In the genomic region with DNA sequence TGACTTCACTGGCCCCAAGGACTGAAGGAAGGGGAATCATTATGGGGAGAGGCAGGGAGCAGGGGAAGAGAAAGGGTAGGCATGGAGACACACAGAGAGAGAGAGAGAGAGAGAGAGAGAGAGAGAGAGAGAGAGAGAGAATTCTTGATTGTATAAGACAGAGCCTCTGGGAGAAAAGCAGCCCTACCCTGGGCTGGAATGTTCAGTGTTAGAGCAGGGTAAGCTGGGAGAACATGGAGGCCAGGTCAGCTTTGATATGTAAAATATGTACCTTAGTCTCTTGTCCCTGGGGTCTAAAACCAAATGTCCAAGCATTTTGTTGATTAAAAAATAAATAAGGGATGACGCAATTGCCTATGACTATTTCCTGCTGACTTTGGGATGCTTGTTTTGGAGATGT, we compare ENCODE assay signal across 28 mouse cellular contexts.
A peak's percentile ranks its signal among the peaks of the same experiment; 100 is the strongest.
DNase-seq lines count a peak whose midpoint lies in the region; ATAC-seq and TF ChIP-seq lines count a peak whose summit lies in the region.
"Had no signal": no experiment of that assay in that cellular context is flagged by ENCODE, and none has a peak within 500 bp of the region (broad histone marks: within the 10 kb centered on the region; RNA-seq: fewer than 3 reads in every experiment).

No protein-coding gene starts in this region.

- no peak for TF ChIP-seq POLR2A in ES-Bruce4 (IDR thresholded peaks at IDR 0.05; ENCODE audit: insufficient read depth, low read length)

- H3K9ac ChIP-seq in heart, embryonic 12.5 days: no peak overlapping the region
- H3K9ac ChIP-seq in ES-Bruce4 (ENCODE audit: low read depth, poor library complexity, severe bottlenecking): no peak overlapping the region
- H3K9ac ChIP-seq in forebrain, embryonic 11.5 days (ENCODE audit: low read length): no peak overlapping the region
- H3K9ac ChIP-seq: embryonic facial prominence, embryonic 13.5 days; embryonic facial prominence, embryonic 15.5 days; forebrain, embryonic 13.5 days; forebrain, embryonic 15.5 days; forebrain, postnatal 0 days had no signal

- no peak overlapping the region for H3K4me2 ChIP-seq in heart, embryonic 12.5 days
- no peak overlapping the region for H3K4me2 ChIP-seq in forebrain, embryonic 11.5 days (ENCODE audit: low read depth, low read length, severe bottlenecking)
- H3K4me2 ChIP-seq: embryonic facial prominence, embryonic 13.5 days; embryonic facial prominence, embryonic 15.5 days; forebrain, embryonic 13.5 days; forebrain, embryonic 15.5 days had no signal

- peak; percentile 9 for DNase-seq in heart, adult 11 months
- peak; percentile 93 for DNase-seq in R1 (ENCODE audit: low read depth, low spot score)
- DNase-seq in layer of hippocampus, postnatal 10 days (ENCODE audit: low spot score in 2 of 2): no peak
- no peak for DNase-seq in forebrain, embryonic 11.5 days (ENCODE audit: low spot score)
- DNase-seq: adrenal gland, adult 2 months; adrenal gland, postnatal 10 days; adrenal gland, postnatal 25 days; B cell, adult 2 months; cerebellum, adult 11 months; cerebellum, adult 18-20 months; cerebellum, adult 8-10 months; cerebellum, adult 9-11 months; cerebellum, postnatal 14 days; cerebellum, postnatal 36 days; embryo, embryonic 11 days; forebrain, postnatal 0 days had no signal

- WGBS in heart, embryonic 12.5 days: 93% methylated on average over 1 of the region's 1 CpGs
- WGBS in forebrain, embryonic 11.5 days: 92% methylated on average over 1 of the region's 1 CpGs

- TF ChIP-seq EP300 in ES-Bruce4 (IDR thresholded peaks at IDR 0.05; ENCODE audit: insufficient read depth, low read depth, low read length): 0 out of 2 replicates have a peak, but pooled peaks have one; percentile 37

- peaks cover 4% of the 10 kb centered on the region; the same call in 1 of the 2 replicates for H3K4me1 ChIP-seq in heart, embryonic 12.5 days (replicated peaks)
- H3K4me1 ChIP-seq in ES-Bruce4 (ENCODE audit: control insufficient read depth, insufficient read depth, low read length): peaks cover 7% of the 10 kb centered on the region
- no peaks in the 10 kb centered on the region; the same call in 1 of the 2 replicates for H3K4me1 ChIP-seq in forebrain, embryonic 11.5 days (replicated peaks; ENCODE audit: control insufficient read depth, insufficient read depth, low read length)
- H3K4me1 ChIP-seq: embryonic facial prominence, embryonic 15.5 days had no signal

- no peak for TF ChIP-seq CTCF in ES-Bruce4 (IDR thresholded peaks at IDR 0.05; ENCODE audit: low read depth, low read length)

- no peaks in the 10 kb centered on the region for H3K9me3 ChIP-seq in heart, embryonic 12.5 days (replicated peaks)
- no peaks in the 10 kb centered on the region for H3K9me3 ChIP-seq in ES-Bruce4 (replicated peaks; ENCODE audit: control insufficient read depth, insufficient read depth, low read length, poor library complexity, severe bottlenecking)
- no peaks in the 10 kb centered on the region for H3K9me3 ChIP-seq in forebrain, embryonic 11.5 days (ENCODE audit: control insufficient read depth, low read length)
- H3K9me3 ChIP-seq: embryonic facial prominence, embryonic 13.5 days; embryonic facial prominence, embryonic 15.5 days; forebrain, embryonic 10.5 days; forebrain, embryonic 13.5 days; forebrain, embryonic 15.5 days; G1E had no signal

- no peak for ATAC-seq in heart, embryonic 12.5 days (ENCODE audit: insufficient number of reproducible peaks, low FRiP score)
- ATAC-seq in forebrain, embryonic 11.5 days (replicated peaks; ENCODE audit: low FRiP score): no peak
- ATAC-seq: CD4-positive, CD25-positive, alpha-beta regulatory T cell, adult 4 months; forebrain, embryonic 13.5 days; forebrain, embryonic 15.5 days; forebrain, postnatal 0 days; Patski had no signal

- H3K27me3 ChIP-seq in heart, embryonic 12.5 days (replicated peaks): no peaks in the 10 kb centered on the region
- no peaks in the 10 kb centered on the region for H3K27me3 ChIP-seq in ES-Bruce4 (ENCODE audit: control insufficient read depth, insufficient read depth, low read length, poor library complexity, severe bottlenecking)
- H3K27me3 ChIP-seq in forebrain, embryonic 11.5 days (ENCODE audit: control insufficient read depth, insufficient read depth, low read length): no peaks in the 10 kb centered on the region
- H3K27me3 ChIP-seq: CH12.LX; embryonic facial prominence, embryonic 13.5 days; embryonic facial prominence, embryonic 15.5 days; forebrain, embryonic 13.5 days; forebrain, embryonic 15.5 days had no signal

- no peaks in the 10 kb centered on the region for H3K36me3 ChIP-seq in heart, embryonic 12.5 days
- H3K36me3 ChIP-seq in ES-Bruce4 (ENCODE audit: control insufficient read depth, insufficient read depth, low read length, poor library complexity, severe bottlenecking): no peaks in the 10 kb centered on the region
- H3K36me3 ChIP-seq in forebrain, embryonic 11.5 days (ENCODE audit: control insufficient read depth, insufficient read depth, low read length): no peaks in the 10 kb centered on the region
- H3K36me3 ChIP-seq: embryonic facial prominence, embryonic 13.5 days; embryonic facial prominence, embryonic 15.5 days; forebrain, embryonic 10.5 days; forebrain, embryonic 15.5 days; G1E had no signal

- H3K27ac ChIP-seq in heart, embryonic 12.5 days (ENCODE audit: poor library complexity, severe bottlenecking): no peak overlapping the region
- H3K27ac ChIP-seq in ES-Bruce4 (ENCODE audit: insufficient read depth, low read length): peak overlapping the region; percentile 95
- H3K27ac ChIP-seq in forebrain, embryonic 11.5 days (ENCODE audit: low read depth, low read length): no peak overlapping the region
- H3K27ac ChIP-seq: embryonic facial prominence, embryonic 13.5 days; embryonic facial prominence, embryonic 15.5 days; forebrain, embryonic 10.5 days; forebrain, embryonic 13.5 days; forebrain, embryonic 15.5 days had no signal

- no peak overlapping the region for H3K4me3 ChIP-seq in heart, embryonic 12.5 days
- no peak overlapping the region for H3K4me3 ChIP-seq in ES-Bruce4 (ENCODE audit: low read depth, low read length)
- H3K4me3 ChIP-seq in forebrain, embryonic 11.5 days (ENCODE audit: low read depth, low read length): no peak overlapping the region
- H3K4me3 ChIP-seq: embryonic facial prominence, embryonic 13.5 days; embryonic facial prominence, embryonic 15.5 days; erythroblast, embryonic 14.5 days; forebrain, embryonic 10.5 days; forebrain, embryonic 13.5 days; forebrain, embryonic 15.5 days had no signal

Comparison
In these comparisons a context has a peak if more than half of its experiments do, and no peak if none do; other contexts are left out.
1. DNase-seq: peak in heart, adult 11 months (single experiment) and R1 (single experiment); none in layer of hippocampus, postnatal 10 days (0 of 2) and forebrain, embryonic 11.5 days (single experiment).